Mouse (Mus musculus): ENCODE measurements around the gene Heatr5a. TPM values are rescaled to one million over a fixed set of nuclear protein-coding genes. Genes with fewer than 3 reads are reported as not detected.
A peak's percentile ranks its signal among the peaks of the same experiment; 100 is the strongest.

The Heatr5a gene
- total RNA-seq, 2 experiments from 2014 or later = 28.3 to 31.0 TPM

DNA sequence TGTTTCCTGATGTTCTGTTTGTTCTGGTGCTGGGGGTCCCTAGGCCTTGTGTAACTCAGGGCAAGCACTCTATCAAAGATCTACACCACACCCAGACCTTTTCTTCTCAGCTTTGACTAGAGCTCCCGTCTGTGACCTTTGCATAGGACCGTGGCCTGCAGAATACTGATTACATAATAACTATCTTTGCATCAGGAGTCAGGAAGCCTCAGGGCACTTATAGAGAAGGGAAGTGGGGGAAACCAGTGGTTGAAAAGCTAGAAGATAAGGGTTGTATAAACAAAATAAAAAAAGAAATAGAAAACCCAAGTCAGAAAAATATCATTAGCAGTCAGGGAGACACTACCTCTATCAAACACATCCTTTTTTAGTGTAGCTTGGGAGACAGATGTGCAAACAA is 121.2 kb downstream of the Heatr5a start:
- DNase-seq (ENCODE audit: low spot score in 2 of 2) = no peak

GRCm38 (mm10) chr12:51847953-51848680 is 123.0 kb downstream of the Heatr5a start:
- DNase-seq (ENCODE audit: low spot score in 2 of 2) = peak in 1 of 2 experiments; percentile 42

DNA sequence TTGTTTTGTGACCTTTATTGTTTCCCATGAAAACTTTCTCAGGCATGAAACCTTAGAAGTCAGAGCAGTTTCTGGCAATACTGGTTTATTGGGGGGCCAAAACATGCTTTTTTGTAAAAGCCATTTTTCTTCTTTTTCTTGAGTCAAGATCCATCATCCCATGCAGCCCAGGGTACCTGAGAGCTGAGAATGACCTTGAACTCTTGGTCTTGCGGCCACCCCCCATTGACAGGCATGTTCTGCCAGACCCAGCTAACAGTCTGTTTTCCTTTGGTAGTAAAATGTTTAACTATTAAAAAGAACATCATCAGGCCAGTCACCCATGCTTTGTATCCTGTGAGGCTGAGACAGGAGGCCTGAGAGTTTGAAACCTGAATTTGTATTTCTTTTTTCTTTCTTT is 125.9 kb downstream of the Heatr5a start:
- DNase-seq (ENCODE audit: low spot score in 2 of 2) = no peak

- peak; percentile 61 to 85 for DNase-seq (ENCODE audit: low spot score in 2 of 2)
These were observed 126.3 kb downstream of the Heatr5a start for GRCm38 (mm10) chr12:51844771-51845256.

- no peak for DNase-seq (ENCODE audit: low spot score in 2 of 2)
These were observed 127.3 kb downstream of the Heatr5a start for GRCm38 (mm10) chr12:51843576-51844520.

GRCm38 (mm10) chr12:51842081-51842864 is 128.8 kb downstream of the Heatr5a start:
- no peak for DNase-seq (ENCODE audit: low spot score in 2 of 2)

DNA sequence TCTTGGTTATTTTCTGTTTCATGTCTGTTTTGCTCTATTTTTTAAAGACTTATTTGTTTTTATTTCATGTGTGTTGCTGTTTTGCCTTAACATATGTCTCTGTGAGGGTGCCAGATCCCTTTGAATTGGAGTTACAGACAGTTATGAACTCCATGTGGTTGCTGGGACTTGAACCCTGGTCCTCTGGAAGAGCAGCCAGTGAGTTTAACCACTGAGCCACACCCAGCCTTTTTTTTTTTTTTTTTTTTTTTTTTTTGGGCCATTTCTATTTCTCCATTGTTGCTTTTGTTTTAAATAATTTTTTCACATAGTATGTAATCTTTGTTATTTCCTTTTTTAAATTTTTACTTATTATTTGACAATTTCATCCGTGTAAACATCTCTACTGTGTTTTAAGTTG is 131.3 kb downstream of the Heatr5a start:
- DNase-seq (ENCODE audit: low spot score in 2 of 2) = no peak

DNA sequence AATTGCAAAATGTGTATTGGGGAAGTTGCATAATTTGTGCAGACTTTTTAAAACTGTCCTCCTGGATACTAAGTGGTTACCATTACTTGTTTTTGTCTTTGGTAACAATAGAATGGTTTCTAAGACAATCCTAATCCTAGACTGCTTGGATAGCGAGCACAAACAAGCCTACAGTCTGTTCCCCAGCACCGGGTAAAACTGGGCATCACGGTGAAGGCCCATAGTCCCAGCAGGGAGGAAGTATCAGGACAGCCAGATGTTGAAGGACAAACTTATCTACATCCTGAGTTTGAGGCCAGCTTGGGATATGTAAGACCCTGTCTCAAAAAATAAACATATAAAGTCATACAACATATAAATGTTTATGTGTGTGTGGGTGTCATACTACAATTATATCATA is 135.9 kb downstream of the Heatr5a start:
- no peak for DNase-seq (ENCODE audit: low spot score in 2 of 2)

- DNase-seq (ENCODE audit: low spot score in 2 of 2) = no peak
These were observed 139.2 kb downstream of the Heatr5a start for GRCm38 (mm10) chr12:51831931-51832330.

DNA sequence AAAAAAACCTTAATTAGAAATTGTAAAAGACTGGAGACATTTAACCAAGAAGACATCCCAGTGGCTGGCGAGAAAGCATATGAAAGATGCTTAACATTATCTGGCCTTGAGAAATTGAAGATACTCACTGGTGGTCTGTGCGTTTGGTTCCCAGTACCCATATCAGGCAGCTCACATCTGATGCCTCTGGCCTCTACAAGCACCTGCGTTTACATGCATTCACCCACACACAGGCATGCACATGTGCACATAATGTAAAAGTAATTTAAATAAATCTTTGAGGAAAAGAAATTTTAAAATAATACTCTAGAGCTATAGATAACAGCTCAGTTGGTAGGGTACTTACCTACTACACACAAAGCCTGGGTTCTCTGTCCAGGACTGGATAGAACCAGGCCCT is 139.8 kb downstream of the Heatr5a start:
- no peak for DNase-seq (ENCODE audit: low spot score in 2 of 2)

DNA sequence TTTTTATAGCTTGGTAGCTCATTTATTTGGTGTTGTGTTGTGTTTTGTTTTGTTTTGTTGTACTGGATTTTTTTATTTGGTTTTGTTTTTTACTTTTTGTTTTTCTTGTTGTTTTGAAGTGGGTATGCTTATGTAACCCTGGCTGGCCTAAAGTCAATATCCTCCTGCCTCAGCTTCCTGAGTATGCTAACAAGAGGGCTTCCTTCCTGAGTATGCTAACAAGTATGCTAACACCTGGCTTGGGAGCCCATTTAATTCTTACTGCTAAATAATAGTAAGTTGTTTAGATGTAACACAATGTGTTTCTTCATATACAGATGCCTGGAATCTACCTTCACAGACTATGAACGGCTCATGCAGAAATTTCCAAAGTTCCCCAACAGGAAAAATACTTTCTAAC is 140.4 kb downstream of the Heatr5a start:
- DNase-seq (ENCODE audit: low spot score in 2 of 2) = no peak

DNA sequence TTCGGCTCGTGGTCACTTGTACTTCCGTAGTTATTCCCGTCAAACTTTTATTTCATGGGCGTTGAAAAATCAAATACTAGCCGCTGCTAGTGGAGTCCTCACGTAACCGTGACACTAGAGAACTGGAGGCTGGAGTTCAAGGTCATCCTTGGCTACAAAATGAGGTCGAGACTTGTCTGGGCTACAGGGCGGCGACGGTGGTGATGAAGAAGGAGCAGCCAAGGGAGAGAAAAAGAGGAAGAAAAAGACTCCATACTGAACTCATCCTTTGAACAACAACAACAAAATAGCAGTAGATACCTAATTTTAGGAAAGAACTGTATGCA is 141.1 kb downstream of the Heatr5a start:
- no peak for DNase-seq (ENCODE audit: low spot score in 2 of 2)

DNA sequence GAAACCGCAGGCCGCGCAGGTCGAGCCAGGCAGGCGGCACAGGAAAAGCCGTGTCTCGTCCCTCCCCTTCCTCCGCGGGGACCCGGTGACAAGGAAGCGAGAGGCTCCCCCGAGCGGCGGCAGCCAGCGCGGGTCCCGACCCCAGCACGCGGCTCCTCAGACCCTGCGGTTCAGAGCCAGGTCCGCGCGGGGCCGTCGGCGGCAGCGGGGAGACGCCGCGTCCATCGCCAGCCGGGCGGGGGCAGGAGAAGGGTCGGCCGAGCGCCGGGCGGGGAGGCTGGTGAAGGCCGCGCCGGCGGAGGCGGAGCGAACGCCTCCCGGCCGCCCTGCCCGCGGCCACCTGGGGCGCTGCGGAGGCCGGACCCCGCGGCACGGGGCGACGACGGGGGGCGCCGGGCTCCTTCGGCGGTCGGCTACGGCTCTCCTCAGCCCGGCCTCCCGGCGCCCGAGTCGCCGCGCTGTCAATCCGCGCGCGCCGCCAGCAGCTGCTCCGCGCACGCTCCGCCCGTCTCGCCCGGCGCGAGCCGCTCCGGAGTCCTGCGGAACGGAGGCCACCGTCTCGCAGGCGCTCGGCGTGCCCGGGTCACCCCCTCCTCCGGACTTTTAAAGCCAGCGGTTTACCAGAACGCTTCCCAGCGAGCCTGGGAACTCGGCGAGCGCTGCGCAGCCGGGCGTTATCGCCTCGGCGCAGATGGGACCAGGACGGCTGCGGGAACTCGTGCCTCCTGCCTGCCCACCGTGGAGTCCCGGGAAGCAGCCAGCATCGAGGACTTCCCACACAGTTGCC is 141.6 kb downstream of the Heatr5a start, which contains the start of gene Hectd1:
Gene Hectd1, minus strand, starts transcription at position 247 of the 787 bp plus-strand sequence.
- DNase-seq (ENCODE audit: low spot score in 2 of 2) = peak; percentile 78 to 86

GRCm38 (mm10) chr12:51828716-51829289 is 142.3 kb downstream of the Heatr5a start:
- DNase-seq (ENCODE audit: low spot score in 2 of 2) = peak; percentile 63 to 68

DNA sequence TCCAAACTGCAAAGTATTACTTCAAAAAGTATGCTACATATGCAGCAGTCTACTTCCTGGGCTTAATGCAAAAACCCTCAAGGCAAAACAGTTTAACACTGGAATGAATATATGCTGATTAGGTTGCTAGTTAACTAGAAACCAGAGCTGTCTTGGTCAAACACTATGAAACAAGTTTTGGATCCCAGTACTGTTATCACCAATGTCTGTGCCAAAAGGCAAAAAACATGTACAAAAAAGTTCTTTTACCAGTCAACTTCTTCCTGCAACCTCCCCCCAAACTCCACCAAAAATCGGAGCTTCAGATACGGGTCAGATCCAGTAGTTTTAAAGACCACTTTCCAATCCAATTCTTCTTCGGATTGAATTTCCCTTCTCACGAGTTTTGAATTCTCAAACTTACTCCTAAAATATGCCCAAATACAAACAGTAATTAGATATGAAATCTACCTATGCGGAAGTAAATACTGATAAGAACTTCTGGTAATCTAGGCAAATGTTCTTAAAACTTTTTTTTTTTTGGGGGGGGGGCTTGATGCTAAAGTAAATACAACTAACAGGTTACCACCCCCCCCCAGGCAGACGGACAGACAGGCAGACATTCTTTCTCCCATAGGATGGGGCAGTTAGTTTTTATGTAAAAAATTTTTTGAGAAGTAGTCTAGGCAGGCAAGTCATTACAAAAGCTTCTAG is 143.0 kb downstream of the Heatr5a start:
- DNase-seq (ENCODE audit: low spot score in 2 of 2) = no peak
